Mouse (Mus musculus): Measurements from ENCODE around the gene Olfr866.

- TF ChIP-seq POLR2A (IDR thresholded peaks at IDR 0.05; ENCODE audit: extremely low read depth, insufficient read depth, low read length) (no peak), CTCF (IDR thresholded peaks at IDR 0.05; ENCODE audit: low read depth, low read length) (no peak)
These were observed 42.4 kb upstream of the Olfr866 start for GRCm38 (mm10) chr9:20070236-20070635.

All from liver, adult 2 months (tissue).